Mouse (Mus musculus) stomach, postnatal 0 days (tissue): ENCODE measurements around the gene Fstl4.

Experiments used
- CTCF ChIP-seq: IDR thresholded peaks from 2 replicates; pipeline ENCODE4 v1.5.1; 2016; ENCODE audit warnings: antibody characterized with exemption, low read depth, mild to moderate bottlenecking, moderate library complexity
- EP300 ChIP-seq: optimal IDR thresholded peaks from 2 replicates; pipeline ENCODE3; 2016; ENCODE audit warnings: antibody characterized with exemption

DNA sequence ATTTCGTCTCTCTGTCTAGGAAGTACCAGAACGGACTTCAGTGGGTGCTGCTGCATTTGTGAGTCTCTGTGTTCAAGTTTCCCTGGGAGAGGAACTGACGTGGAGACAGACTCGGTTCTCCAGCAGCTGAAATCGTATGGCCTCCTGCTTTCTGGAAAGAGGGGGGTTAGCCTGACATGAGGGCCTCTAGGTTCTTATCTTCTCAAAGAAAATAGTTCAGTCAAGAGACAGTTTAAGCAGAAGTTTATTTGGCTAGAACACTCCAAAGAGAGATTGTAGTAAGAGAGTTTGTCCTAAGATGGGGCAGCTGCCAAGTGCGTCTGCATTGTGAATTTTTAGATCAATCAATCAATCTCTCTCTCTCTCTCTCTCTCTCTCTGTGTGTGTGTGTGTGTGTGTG is 362.2 kb downstream of the Fstl4 start:
- no peak for TF ChIP-seq CTCF
- TF ChIP-seq EP300: no peak
